Mouse (Mus musculus) E14TG2a.4 (cell line): ENCODE results near the gene Stag2.

ENCODE experiments used
- H3K27me3 ChIP-seq: 2 replicates; pipeline ENCODE4 v1.6.1; 2014; ENCODE audit warnings: low read length, control low read depth; ENCODE audit not compliant: insufficient read depth
- H3K36me3 ChIP-seq: 2 replicates; pipeline ENCODE4 v1.6.1; 2014; ENCODE audit warnings: low read length, control low read depth; ENCODE audit not compliant: insufficient read depth
- H3K4me1 ChIP-seq: replicated peaks from 2 replicates; pipeline ENCODE4 v1.6.1; 2014; ENCODE audit warnings: low read depth, low read length, control low read depth
- H3K4me3 ChIP-seq: replicated peaks from 2 replicates; pipeline ENCODE4 v1.5.1; 2014; ENCODE audit warnings: mild to moderate bottlenecking, low read length
- H3K9me3 ChIP-seq: 2 replicates; pipeline ENCODE4 v1.6.1; 2014; ENCODE audit warnings: low read length, control low read depth
- CTCF ChIP-seq: conservative IDR thresholded peaks from 2 replicates; pipeline ENCODE4 v1.5.1; 2014; ENCODE audit warnings: low read length
- NANOG ChIP-seq: IDR thresholded peaks from 2 replicates; pipeline ENCODE4 v1.6.1; 2014; ENCODE audit warnings: borderline replicate concordance, low read length, mixed read lengths
- POU5F1 ChIP-seq: IDR thresholded peaks from 2 replicates; pipeline ENCODE4 v1.6.1; 2014; ENCODE audit warnings: low read length, borderline replicate concordance

The Stag2 gene

DNA sequence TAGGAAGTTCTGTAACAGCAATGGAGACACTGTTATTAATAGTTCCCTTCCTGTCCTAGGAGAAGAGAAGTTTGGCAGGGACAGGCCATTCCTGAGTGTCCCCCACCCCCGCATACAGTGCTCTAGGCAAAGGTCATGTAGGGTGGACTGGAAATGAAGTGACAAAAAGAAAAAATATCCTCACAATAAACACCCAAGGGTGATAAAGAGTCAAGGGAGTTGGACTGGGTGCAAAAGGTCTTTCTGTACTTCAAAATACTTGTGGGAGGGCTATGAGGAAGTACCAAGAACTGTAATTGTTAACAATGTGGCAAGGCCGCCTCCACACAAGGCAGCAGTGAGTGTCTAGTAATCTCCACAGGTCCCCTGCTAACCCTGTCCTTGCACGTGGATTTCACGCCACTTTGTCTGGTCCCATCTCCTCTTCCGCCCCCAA lies 1.1 kb upstream of the Stag2 start:
- Histone ChIP-seq H3K9me3 (no peaks in the 10 kb centered on the region), H3K4me1 (peaks cover 7% of the 10 kb centered on the region; the same call in 1 of the 2 replicates), H3K36me3 (no peaks in the 10 kb centered on the region), H3K4me3 (peak overlapping the region; percentile 78; the same call in 1 of the 2 replicates), H3K27me3 (no peaks in the 10 kb centered on the region)
- no peak for TF ChIP-seq POU5F1
- TF ChIP-seq CTCF = no peak
- no peak for TF ChIP-seq NANOG

DNA sequence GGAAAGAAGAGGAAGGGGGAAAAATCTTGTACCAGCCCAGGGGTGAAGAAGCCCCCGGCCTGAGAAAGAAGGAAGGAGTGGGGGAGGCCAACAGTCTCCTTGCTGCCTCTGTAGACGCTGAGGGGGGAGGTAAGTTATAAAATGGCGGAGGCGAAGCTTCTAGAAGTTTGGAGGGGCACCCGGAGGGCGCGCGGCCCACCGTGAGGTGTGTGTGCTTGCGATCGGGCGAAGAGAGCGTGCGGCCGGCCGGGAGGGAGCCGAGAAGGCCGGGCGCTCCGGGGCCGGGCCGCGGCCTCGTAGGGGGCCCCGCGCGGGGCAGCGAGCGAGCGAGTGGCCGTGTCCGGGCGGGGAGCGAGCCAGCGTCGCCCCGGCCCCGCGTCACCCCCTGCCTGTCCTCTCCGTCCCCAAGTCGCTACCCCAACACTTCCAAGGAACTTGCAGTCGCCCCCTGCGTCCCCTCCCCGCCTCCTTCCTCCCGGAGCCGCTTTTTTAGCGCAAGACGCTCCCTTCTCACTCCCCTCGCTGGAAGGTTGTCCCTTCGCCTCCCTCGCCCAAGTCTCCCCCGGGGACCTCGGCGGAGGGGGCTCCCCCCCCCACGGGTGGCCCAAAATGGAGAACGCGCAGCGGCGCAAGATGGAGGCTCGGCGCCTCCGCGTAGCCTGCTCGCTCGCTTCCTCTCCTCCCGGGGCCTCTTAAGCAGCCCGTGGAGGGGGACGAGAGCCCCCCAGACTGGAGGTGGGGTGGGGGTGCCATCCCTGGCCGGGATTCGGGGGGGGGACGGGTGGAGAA lies 634 bp downstream of the Stag2 start:
- peak overlapping the region; percentile 85 for H3K4me3 ChIP-seq
- peaks cover 11% of the 10 kb centered on the region; the same call in 1 of the 2 replicates for H3K4me1 ChIP-seq
- TF ChIP-seq NANOG = no peak
- no peak for TF ChIP-seq CTCF
- TF ChIP-seq POU5F1 = no peak
- H3K27me3 ChIP-seq = no peaks in the 10 kb centered on the region
- no peaks in the 10 kb centered on the region for H3K36me3 ChIP-seq
- no peaks in the 10 kb centered on the region for H3K9me3 ChIP-seq

DNA sequence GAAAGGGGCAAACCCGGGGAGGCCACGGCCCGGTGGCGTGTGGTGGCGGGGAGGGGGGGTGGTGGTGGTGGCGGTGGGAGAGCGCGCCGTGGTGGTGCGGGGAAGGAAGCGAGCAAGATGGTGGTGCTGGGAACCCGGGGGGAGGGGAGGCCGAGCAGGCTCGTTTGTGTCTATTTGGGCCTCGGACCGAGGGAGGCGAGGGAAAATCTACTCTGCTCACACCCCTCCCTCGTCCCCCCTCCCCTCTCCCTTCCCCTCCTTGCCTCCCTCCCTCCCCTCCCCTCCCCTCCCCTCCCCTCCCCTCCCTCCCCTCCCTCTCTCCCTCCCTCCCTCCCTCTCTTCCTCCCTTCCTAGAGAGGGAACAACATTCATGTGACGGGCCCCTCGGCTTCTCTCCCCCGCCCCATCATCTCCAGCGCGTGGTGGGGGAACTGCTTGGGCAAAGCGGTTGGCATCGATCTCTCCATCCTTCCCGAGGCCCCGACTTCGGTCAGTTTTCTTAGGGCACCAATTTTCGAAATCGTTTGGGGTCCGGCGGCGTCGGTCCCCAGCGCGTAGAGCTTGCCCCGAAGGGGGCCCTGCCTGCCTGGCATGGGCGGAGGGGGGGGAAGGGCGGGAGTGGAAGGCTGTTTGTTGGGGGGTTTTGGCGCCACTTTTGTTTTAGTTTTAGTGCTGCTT lies 1.4 kb downstream of the Stag2 start:
- peak overlapping the region; percentile 85 for H3K4me3 ChIP-seq
- H3K36me3 ChIP-seq = no peaks in the 10 kb centered on the region
- H3K4me1 ChIP-seq = peaks cover 17% of the 10 kb centered on the region
- H3K27me3 ChIP-seq = no peaks in the 10 kb centered on the region
- no peaks in the 10 kb centered on the region for H3K9me3 ChIP-seq
- TF ChIP-seq NANOG = no peak
- TF ChIP-seq CTCF = no peak
- no peak for TF ChIP-seq POU5F1

DNA sequence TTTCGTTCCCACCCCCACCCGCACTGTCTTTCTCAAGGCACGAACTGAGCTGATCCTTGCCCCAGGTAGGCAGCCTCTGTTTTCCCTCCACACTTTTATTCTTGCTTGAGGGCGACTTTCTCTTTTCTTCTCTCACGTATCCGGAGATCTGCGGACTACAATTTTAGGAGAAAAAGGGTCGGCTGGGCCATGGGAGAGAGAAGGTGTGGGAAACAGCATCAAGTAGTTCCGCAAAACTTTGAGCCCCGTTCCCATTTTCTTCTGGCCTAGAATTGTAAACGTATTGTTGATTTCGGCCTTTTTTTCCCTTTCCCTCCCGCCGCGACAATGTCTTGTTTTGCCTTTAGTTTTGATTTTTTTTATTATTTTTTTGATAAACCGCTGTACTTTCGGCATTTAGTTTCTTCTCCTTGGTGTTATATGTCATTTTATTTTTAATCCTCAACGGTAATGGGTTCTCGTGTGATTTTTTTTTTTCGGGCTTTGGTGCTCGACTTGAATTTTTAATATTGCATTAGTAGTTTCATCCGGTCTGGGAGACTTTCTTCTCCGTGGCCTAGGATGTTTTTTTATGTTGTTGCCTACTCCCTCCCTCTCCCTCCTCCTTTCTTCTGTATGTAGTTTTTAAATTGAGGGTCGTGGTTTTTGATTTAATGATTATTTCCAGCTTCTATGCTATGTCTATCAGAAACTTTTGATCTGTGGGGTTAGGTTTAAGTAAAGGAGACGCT lies 2.1 kb downstream of the Stag2 start:
- H3K36me3 ChIP-seq = no peaks in the 10 kb centered on the region
- peaks cover 17% of the 10 kb centered on the region for H3K4me1 ChIP-seq
- H3K4me3 ChIP-seq = peak overlapping the region; percentile 76
- TF ChIP-seq POU5F1 = no peak
- TF ChIP-seq CTCF = no peak
- no peak for TF ChIP-seq NANOG
- no peaks in the 10 kb centered on the region for H3K27me3 ChIP-seq
- H3K9me3 ChIP-seq = no peaks in the 10 kb centered on the region

GRCm38 (mm10) chrX:42151903-42152369 lies 2.8 kb downstream of the Stag2 start:
- H3K4me3 ChIP-seq = peak overlapping the region; percentile 76
- no peaks in the 10 kb centered on the region for H3K27me3 ChIP-seq
- TF ChIP-seq POU5F1 = no peak
- TF ChIP-seq NANOG = no peak
- no peak for TF ChIP-seq CTCF
- H3K36me3 ChIP-seq = no peaks in the 10 kb centered on the region
- no peaks in the 10 kb centered on the region for H3K9me3 ChIP-seq
- peaks cover 17% of the 10 kb centered on the region for H3K4me1 ChIP-seq

DNA sequence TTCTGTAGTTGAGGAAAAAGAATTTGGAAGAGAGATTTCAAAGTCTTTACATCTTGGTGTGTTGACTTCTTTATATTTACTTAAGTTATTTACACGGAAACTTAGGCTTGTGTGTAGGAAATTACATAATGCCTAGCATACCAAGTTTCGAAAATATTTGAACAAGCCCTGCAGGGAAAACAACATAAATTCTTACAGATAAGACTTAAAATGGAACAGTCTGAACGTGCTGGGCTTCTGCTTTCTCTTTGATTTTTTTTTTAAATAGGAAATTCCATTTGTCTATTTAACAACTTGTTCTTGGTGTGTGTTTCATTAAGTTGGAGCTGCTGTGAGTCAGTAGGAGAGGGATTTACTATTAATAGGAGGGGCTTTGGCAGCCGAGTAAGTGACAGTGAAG lies 3.9 kb downstream of the Stag2 start:
- no peak for TF ChIP-seq POU5F1
- TF ChIP-seq NANOG = no peak
- no peak for TF ChIP-seq CTCF

DNA sequence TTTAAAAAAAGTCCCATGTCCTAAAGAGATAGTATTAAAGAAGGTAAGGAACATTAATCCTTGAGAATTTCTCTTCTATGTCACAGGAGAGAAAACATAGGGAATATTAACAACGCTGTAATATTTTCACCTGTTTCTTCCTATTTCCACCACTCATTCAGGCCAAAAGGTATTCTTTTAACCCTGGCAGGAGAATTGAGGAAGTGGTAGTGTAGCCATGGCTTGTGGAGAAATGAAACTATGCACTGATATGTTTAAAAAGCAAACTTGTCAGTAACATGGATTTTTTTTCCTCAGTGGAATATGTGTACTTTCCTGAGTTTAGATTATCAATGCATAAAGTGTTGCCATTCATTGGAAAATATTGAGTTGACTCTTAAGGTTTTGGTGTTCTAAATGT lies 16.3 kb downstream of the Stag2 start:
- Histone ChIP-seq H3K27me3 (no peaks in the 10 kb centered on the region), H3K4me1 (no peaks in the 10 kb centered on the region), H3K36me3 (no peaks in the 10 kb centered on the region), H3K9me3 (no peaks in the 10 kb centered on the region), H3K4me3 (no peak overlapping the region)
- TF ChIP-seq NANOG (no peak), CTCF (no peak), POU5F1 (no peak)

More for the DNA sequence above, 3.9 kb downstream of the Stag2 start:
- no peaks in the 10 kb centered on the region for H3K27me3 ChIP-seq
- H3K4me1 ChIP-seq = peaks cover 17% of the 10 kb centered on the region
- H3K36me3 ChIP-seq = no peaks in the 10 kb centered on the region
- H3K4me3 ChIP-seq = no peak overlapping the region
- no peaks in the 10 kb centered on the region for H3K9me3 ChIP-seq

DNA sequence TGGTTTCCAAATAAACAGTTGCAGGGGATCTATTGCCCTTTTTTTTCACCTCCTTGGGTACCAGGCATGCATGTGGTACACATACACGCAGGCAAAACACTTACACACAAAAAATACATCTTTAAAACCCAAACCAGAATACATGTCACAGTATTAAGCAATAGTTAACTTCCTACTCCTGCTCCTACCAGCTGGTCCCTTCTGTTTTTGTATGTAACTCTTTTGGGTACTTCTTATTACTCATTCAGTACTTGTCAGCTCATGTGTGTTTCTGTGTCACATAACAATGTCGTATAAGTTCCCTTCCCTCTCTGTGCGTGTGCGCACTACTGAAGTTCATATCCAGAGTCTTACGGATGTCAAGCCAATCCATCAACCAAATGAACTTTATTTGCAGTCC lies 21.7 kb downstream of the Stag2 start:
- TF ChIP-seq NANOG (no peak), POU5F1 (no peak), CTCF (no peak)
- Histone ChIP-seq H3K36me3 (no peaks in the 10 kb centered on the region), H3K4me3 (no peak overlapping the region)

More for the DNA sequence above, 21.7 kb downstream of the Stag2 start:
- Histone ChIP-seq H3K9me3 (no peaks in the 10 kb centered on the region), H3K27me3 (no peaks in the 10 kb centered on the region), H3K4me1 (no peaks in the 10 kb centered on the region)
